Mouse (Mus musculus) kidney, postnatal 0 days (tissue): Measurements from ENCODE around the gene Epsti1. TPM values are rescaled to one million over a fixed set of nuclear protein-coding genes. Genes with fewer than 3 reads are reported as not detected.

Experiments used
- ATAC-seq: fragments of 200-750 bp; cut with Nextera tagmentation; replicated peaks from 2 replicates; pipeline ENCODE4 v1.8.0; 2017; ENCODE audit warnings: low read depth, moderate number of reproducible peaks, moderate TSS enrichment, moderate library complexity; ENCODE audit not compliant: low FRiP score
- DNase-seq: peaks from one replicate; pipeline ENCODE4 v3.0.0-alpha.2; 2016; ENCODE audit warnings: low spot score
- H3K27ac ChIP-seq: fragments of 300-500 bp; sonication (generic); 2 replicates; pipeline ENCODE4 v1.5.1; 2014; ENCODE audit warnings: mild to moderate bottlenecking
- H3K27me3 ChIP-seq: fragments of 300-500 bp; sonication (generic); 2 replicates; pipeline ENCODE4 v1.6.1; 2014; ENCODE audit warnings: low read length, mixed read lengths; ENCODE audit not compliant: insufficient read depth
- H3K36me3 ChIP-seq: fragments of 300-500 bp; sonication (generic); 2 replicates; pipeline ENCODE4 v1.6.1; 2014; ENCODE audit warnings: low read length, mixed read lengths; ENCODE audit not compliant: insufficient read depth
- H3K4me1 ChIP-seq: fragments of 300-500 bp; sonication (generic); replicated peaks from 2 replicates; pipeline ENCODE4 v1.6.1; 2014; ENCODE audit warnings: antibody characterized with exemption, low read length, mixed read lengths; ENCODE audit not compliant: insufficient read depth
- H3K4me2 ChIP-seq: fragments of 300-500 bp; sonication (generic); 2 replicates; pipeline ENCODE4 v1.6.1; 2014; ENCODE audit warnings: mild to moderate bottlenecking, low read length, moderate library complexity, mixed read lengths
- H3K4me3 ChIP-seq: fragments of 300-500 bp; sonication (generic); replicated peaks from 2 replicates; pipeline ENCODE4 v1.5.1; 2014; ENCODE audit warnings: low read depth, low read length
- H3K9ac ChIP-seq: fragments of 300-500 bp; sonication (generic); 2 replicates; pipeline ENCODE4 v1.6.1; 2014; ENCODE audit warnings: low read depth, low read length
- H3K9me3 ChIP-seq: fragments of 300-500 bp; sonication (generic); replicated peaks from 2 replicates; pipeline ENCODE4 v1.6.1; 2016; ENCODE audit warnings: low read length, inconsistent platforms, mixed read lengths
- CTCF ChIP-seq: IDR thresholded peaks from 2 replicates; pipeline ENCODE4 v1.5.1; 2016; ENCODE audit warnings: antibody characterized with exemption, low read depth, mild to moderate bottlenecking, moderate library complexity
- WGBS: fragments of 180-500 bp; shearing (Covaris S2); extraction: QIAGEN DNeasy Blood & Tissue Kit; methylation state at CpG from one replicate; pipeline ENCODE4 v1.1.7; 2014; 5-methylcytosine and 5-hydroxymethylcytosine counted together
- polyA plus RNA-seq: library from polyadenylated mRNA; unstranded; fragments of >200 nt; fragmentation: Nextera tagmentation; extraction: Ambion mirVana; gene quantifications from 2 replicates; pipeline ENCODE4 v1.2.1, GENCODE M21; 2015

Epsti1 gene
- polyA plus RNA-seq, 1 experiment from 2014 or later: 3.8 TPM

DNA sequence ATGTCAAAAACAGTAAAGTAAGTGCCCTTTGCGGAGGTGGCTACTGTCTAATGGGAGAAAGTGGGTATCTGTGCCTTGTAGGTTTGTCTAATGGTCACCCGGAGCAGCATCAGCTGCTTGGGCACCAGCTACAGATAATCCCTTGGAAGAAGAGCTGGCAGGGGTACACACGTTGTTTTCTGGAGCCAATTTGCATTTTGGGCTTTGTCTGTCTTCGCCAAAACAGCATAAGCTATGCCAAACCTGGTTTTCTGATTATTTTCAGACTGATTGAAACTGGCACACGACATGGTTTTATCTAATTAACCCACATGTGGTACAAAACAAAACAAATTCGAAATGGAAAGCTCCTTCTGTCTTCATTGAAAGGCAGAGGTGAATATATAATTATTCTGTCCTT lies 21.4 kb upstream of the Epsti1 start:
- Histone ChIP-seq H3K4me1 (no peaks in the 10 kb centered on the region), H3K27ac (no peak overlapping the region), H3K4me3 (no peak overlapping the region), H3K4me2 (no peak overlapping the region), H3K9me3 (no peaks in the 10 kb centered on the region), H3K36me3 (no peaks in the 10 kb centered on the region), H3K27me3 (no peaks in the 10 kb centered on the region), H3K9ac (no peak overlapping the region)
- DNase-seq (no peak), ATAC-seq (no peak)
- WGBS: 83% methylated on average over 6 of the region's 6 CpGs
- TF ChIP-seq CTCF: no peak

DNA sequence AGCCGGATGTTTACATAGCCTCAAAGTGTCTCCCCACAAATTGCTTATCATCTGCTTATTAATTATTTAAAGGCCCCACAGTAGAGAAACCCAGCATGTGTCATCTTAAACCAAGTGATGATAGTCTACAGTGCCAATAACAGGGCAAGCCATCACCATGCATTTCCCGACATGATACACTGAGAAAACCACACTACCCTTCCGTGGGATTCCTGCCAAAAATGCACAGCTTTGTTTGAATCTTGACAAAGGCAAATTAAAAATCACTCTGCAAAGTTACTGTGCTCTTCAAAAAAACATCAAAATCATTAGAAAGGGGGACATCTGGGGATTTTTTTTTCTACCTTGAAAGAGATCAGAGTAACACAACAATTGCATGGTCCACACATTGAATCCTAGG lies 17.7 kb upstream of the Epsti1 start:
- Histone ChIP-seq H3K36me3 (no peaks in the 10 kb centered on the region), H3K4me3 (no peak overlapping the region), H3K4me2 (no peak overlapping the region), H3K27me3 (no peaks in the 10 kb centered on the region), H3K9me3 (no peaks in the 10 kb centered on the region), H3K9ac (no peak overlapping the region), H3K4me1 (no peaks in the 10 kb centered on the region), H3K27ac (no peak overlapping the region)
- no peak for DNase-seq
- WGBS: 83% methylated on average over 3 of the region's 3 CpGs
- ATAC-seq: no peak
- TF ChIP-seq CTCF: no peak

DNA sequence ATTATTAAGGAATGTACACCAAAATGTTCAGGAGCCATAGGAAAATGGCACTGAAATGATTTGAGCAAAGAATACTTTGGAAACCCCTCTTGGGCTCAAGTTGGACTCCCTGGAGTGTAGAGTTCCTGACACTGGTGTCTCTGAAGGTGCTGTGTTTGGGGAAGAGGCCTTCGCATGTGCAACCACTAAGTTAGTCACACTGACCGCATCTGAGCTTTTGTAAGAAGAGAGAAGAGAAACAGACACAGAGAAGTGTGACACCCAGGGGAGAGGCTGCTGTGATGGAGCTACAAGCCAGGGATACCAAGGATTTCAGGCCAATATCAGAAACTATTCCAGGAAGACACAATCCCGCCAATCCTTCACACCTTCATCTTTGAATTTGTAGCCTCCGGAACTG lies 17.1 kb upstream of the Epsti1 start:
- WGBS: 88% methylated on average over 4 of the region's 4 CpGs
- no peak for ATAC-seq

DNA sequence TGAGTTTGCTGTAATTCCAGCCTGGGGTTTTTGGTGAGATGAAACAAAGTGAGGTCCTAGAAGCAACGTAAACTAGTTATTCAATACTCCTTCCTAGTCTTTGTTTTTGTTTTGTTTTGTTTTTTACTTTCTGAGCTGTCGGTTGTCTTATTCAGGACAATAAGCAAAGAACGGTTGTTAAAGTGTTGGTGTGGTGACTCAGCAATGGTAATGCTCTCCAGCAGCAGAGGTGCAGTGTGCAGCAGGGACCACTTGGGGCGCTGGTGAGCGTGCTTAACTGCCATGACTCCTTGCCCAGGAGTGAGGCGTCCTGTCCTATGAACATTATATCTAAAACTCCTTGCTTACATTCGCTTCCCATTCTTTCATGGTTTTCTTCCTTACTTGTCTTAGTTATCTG lies 14.1 kb upstream of the Epsti1 start:
- Histone ChIP-seq H3K9me3 (no peaks in the 10 kb centered on the region), H3K27ac (no peak overlapping the region), H3K4me1 (no peaks in the 10 kb centered on the region), H3K9ac (no peak overlapping the region), H3K36me3 (no peaks in the 10 kb centered on the region), H3K4me2 (no peak overlapping the region), H3K27me3 (no peaks in the 10 kb centered on the region), H3K4me3 (no peak overlapping the region)
- DNase-seq (no peak), ATAC-seq (no peak)
- WGBS: 88% methylated on average over 7 of the region's 7 CpGs
- no peak for TF ChIP-seq CTCF

More for the DNA sequence above, 17.1 kb upstream of the Epsti1 start:
- no peaks in the 10 kb centered on the region for H3K27me3 ChIP-seq
- H3K4me2 ChIP-seq: no peak overlapping the region
- no peaks in the 10 kb centered on the region for H3K36me3 ChIP-seq
- DNase-seq: no peak
- H3K4me3 ChIP-seq: no peak overlapping the region
- H3K9me3 ChIP-seq: no peaks in the 10 kb centered on the region
- no peak overlapping the region for H3K27ac ChIP-seq
- no peak overlapping the region for H3K9ac ChIP-seq
- H3K4me1 ChIP-seq: no peaks in the 10 kb centered on the region
- TF ChIP-seq CTCF: no peak

DNA sequence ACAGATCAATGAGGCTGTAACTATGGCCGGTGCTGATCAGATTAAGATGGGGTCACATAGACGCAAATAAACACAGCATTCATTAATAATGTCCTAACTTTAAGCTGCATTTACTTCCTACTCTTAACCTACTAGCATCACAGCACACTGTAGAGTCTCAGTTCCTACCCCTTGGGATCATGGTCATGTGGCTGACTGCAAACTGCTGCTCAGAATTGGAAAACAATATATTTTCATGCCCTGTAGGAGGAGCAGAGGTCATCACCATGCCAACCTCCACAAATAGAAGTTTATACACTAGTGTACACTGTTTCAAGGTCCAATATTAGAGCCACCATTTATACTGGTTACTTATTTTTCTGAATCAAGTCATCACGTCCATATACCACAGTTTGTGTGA lies 8.1 kb upstream of the Epsti1 start:
- no peak for DNase-seq
- Histone ChIP-seq H3K27me3 (no peaks in the 10 kb centered on the region), H3K27ac (no peak overlapping the region), H3K4me2 (no peak overlapping the region), H3K9ac (no peak overlapping the region), H3K36me3 (no peaks in the 10 kb centered on the region), H3K9me3 (0 out of 2 replicates have a peak, but pooled peaks cover 3% of the 10 kb centered on the region), H3K4me1 (no peaks in the 10 kb centered on the region), H3K4me3 (no peak overlapping the region)
- ATAC-seq: no peak
- 86% methylated on average over 3 of the region's 3 CpGs for WGBS
- TF ChIP-seq CTCF: no peak

DNA sequence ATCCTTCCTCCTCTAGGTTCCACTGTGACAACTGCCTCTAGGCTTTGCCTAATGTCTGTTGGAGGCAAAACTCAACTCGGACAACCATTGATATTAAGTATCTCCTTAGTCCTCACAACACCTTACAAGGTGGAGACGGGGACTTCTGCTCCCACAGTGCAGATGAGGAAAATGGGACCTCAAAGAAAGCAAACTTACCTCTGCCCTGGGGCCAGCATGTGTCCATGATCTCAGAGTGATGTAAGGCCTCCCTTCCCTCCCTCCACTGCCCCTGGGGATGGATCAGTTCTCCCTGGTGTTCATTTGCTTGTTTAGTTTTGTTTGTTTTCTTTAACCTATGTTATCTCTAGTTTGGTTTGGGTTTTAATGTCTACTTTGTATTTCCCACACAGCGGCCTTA lies 1.5 kb upstream of the Epsti1 start:
- Histone ChIP-seq H3K4me3 (no peak overlapping the region), H3K27ac (no peak overlapping the region), H3K27me3 (no peaks in the 10 kb centered on the region), H3K9me3 (0 out of 2 replicates have a peak, but pooled peaks cover 3% of the 10 kb centered on the region), H3K4me2 (no peak overlapping the region), H3K9ac (no peak overlapping the region), H3K4me1 (no peaks in the 10 kb centered on the region), H3K36me3 (no peaks in the 10 kb centered on the region)
- no peak for TF ChIP-seq CTCF
- no peak for DNase-seq
- no peak for ATAC-seq
- WGBS: 88% methylated on average over 3 of the region's 3 CpGs

DNA sequence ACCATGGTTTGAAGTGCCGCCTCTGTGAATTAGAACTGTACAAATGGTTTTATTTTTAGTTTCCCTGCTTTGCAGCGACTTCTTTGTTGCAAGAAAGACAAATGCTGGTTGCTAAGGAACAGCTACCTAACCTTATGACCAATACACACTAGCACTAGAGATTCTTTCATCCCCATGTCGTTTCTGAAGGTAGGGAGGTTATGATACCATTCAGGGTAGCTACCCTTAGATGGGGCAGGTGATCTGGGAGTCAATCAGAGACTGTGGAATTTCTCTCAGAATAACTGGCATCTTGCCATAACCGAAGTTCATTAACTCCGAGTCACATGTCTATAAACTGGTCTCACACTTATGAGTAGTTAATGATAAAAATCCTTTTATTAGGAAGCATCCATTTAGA lies 1.4 kb downstream of the Epsti1 start:
- H3K9ac ChIP-seq: no peak overlapping the region
- ATAC-seq (no peak), DNase-seq (no peak)
- no peak overlapping the region for H3K4me3 ChIP-seq
- no peaks in the 10 kb centered on the region for H3K9me3 ChIP-seq
- no peaks in the 10 kb centered on the region for H3K27me3 ChIP-seq
- H3K4me2 ChIP-seq: no peak overlapping the region
- TF ChIP-seq CTCF: no peak
- WGBS: 60% methylated on average over 5 of the region's 5 CpGs
- no peaks in the 10 kb centered on the region for H3K36me3 ChIP-seq
- H3K4me1 ChIP-seq: no peaks in the 10 kb centered on the region
- no peak overlapping the region for H3K27ac ChIP-seq
